8 mouse cellular contexts compared by ENCODE assay signal in genomic region chr15:78449694-78450418, GRCm38 (mm10). TPM values are rescaled to one million over a fixed set of nuclear protein-coding genes. Genes with fewer than 3 reads are reported as not detected.
DNase-seq lines count a peak whose midpoint lies in the region; ATAC-seq and TF ChIP-seq lines count a peak whose summit lies in the region.

No protein-coding gene starts in this region.

- no peak for ATAC-seq in kidney, postnatal 0 days (replicated peaks; ENCODE audit: low FRiP score, low read depth)
- ATAC-seq in CD4-positive, CD25-positive, alpha-beta regulatory T cell, adult 4 months: peak; percentile 75
- ATAC-seq in liver, embryonic 12.5 days: peak; percentile 60
- no peak for ATAC-seq in neural tube, embryonic 15.5 days (ENCODE audit: low FRiP score)

- H3K9me3 ChIP-seq in kidney, postnatal 0 days (replicated peaks; ENCODE audit: low read length): no peaks in the 10 kb centered on the region
- H3K9me3 ChIP-seq in heart, embryonic 10.5 days: no peaks in the 10 kb centered on the region
- no peaks in the 10 kb centered on the region for H3K9me3 ChIP-seq in liver, embryonic 12.5 days (replicated peaks)
- H3K9me3 ChIP-seq in neural tube, embryonic 15.5 days (replicated peaks): no peaks in the 10 kb centered on the region

- 28% methylated on average over 7 of the region's 7 CpGs for WGBS in kidney, postnatal 0 days
- 23% methylated on average over 7 of the region's 7 CpGs for WGBS in heart, embryonic 10.5 days
- WGBS in liver, embryonic 12.5 days (ENCODE audit: insufficient replicate concordance): 19% methylated on average over 7 of the region's 7 CpGs
- WGBS in neural tube, embryonic 15.5 days: 22% methylated on average over 7 of the region's 7 CpGs

- H3K27ac ChIP-seq in kidney, postnatal 0 days: 0 out of 2 replicates have a peak overlapping the region, but pooled peaks have one; percentile 20
- peak overlapping the region; percentile 89 for H3K27ac ChIP-seq in heart, embryonic 10.5 days
- peak overlapping the region; percentile 75 for H3K27ac ChIP-seq in liver, embryonic 12.5 days
- peak overlapping the region; percentile 35 for H3K27ac ChIP-seq in neural tube, embryonic 15.5 days (replicated peaks)

- peak; percentile 49 for DNase-seq in kidney, postnatal 0 days (ENCODE audit: low spot score)
- DNase-seq in kidney, adult 18-20 months: no peak
- peak; percentile 91 for DNase-seq in brain, adult 2 months (ENCODE audit: low read depth, low spot score)
- peak; percentile 86 for DNase-seq in heart, embryonic 10.5 days (ENCODE audit: low spot score)
- no peak for DNase-seq in layer of hippocampus, postnatal 36 days

- no peak overlapping the region for H3K4me2 ChIP-seq in kidney, postnatal 0 days (ENCODE audit: low read length)
- peak overlapping the region; percentile 32; the same call in 1 of the 2 replicates for H3K4me2 ChIP-seq in liver, embryonic 12.5 days
- H3K4me2 ChIP-seq in neural tube, embryonic 15.5 days: no peak overlapping the region

- no peaks in the 10 kb centered on the region for H3K4me1 ChIP-seq in kidney, postnatal 0 days (replicated peaks; ENCODE audit: insufficient read depth, low read length)
- H3K4me1 ChIP-seq in heart, embryonic 10.5 days: peaks cover 31% of the 10 kb centered on the region
- H3K4me1 ChIP-seq in liver, embryonic 12.5 days: peaks cover 44% of the 10 kb centered on the region
- peaks cover 22% of the 10 kb centered on the region for H3K4me1 ChIP-seq in neural tube, embryonic 15.5 days

- H3K9ac ChIP-seq in kidney, postnatal 0 days (ENCODE audit: low read depth, low read length): no peak overlapping the region
- peak overlapping the region; percentile 45; the same call in 1 of the 2 replicates for H3K9ac ChIP-seq in liver, embryonic 12.5 days
- 0 out of 2 replicates have a peak overlapping the region, but pooled peaks have one; percentile 20 for H3K9ac ChIP-seq in neural tube, embryonic 15.5 days (replicated peaks)

- no peaks in the 10 kb centered on the region for H3K27me3 ChIP-seq in kidney, postnatal 0 days (ENCODE audit: insufficient read depth, low read length)
- H3K27me3 ChIP-seq in heart, embryonic 10.5 days (ENCODE audit: insufficient read depth, poor library complexity, severe bottlenecking): peaks cover 6% of the 10 kb centered on the region; the same call in 1 of the 2 replicates
- H3K27me3 ChIP-seq in liver, embryonic 12.5 days (replicated peaks): peaks cover 7% of the 10 kb centered on the region; the same call in 1 of the 2 replicates
- no peaks in the 10 kb centered on the region for H3K27me3 ChIP-seq in neural tube, embryonic 15.5 days (replicated peaks)

- H3K4me3 ChIP-seq in kidney, postnatal 0 days (replicated peaks; ENCODE audit: low read depth, low read length): no peak overlapping the region
- no peak overlapping the region for H3K4me3 ChIP-seq in heart, embryonic 10.5 days
- H3K4me3 ChIP-seq in liver, embryonic 12.5 days: no peak overlapping the region
- H3K4me3 ChIP-seq in neural tube, embryonic 15.5 days (replicated peaks): no peak overlapping the region

- no peak for TF ChIP-seq CTCF in kidney, postnatal 0 days (IDR thresholded peaks at IDR 0.05; ENCODE audit: low read depth)

- no peaks in the 10 kb centered on the region for H3K36me3 ChIP-seq in kidney, postnatal 0 days (ENCODE audit: insufficient read depth, low read length)
- no peaks in the 10 kb centered on the region for H3K36me3 ChIP-seq in heart, embryonic 10.5 days
- no peaks in the 10 kb centered on the region for H3K36me3 ChIP-seq in liver, embryonic 12.5 days
- no peaks in the 10 kb centered on the region for H3K36me3 ChIP-seq in neural tube, embryonic 15.5 days

RNA-seq across cellular contexts. Expression of gene Tmprss6, which starts 18.6 kb away (rescaled TPM):
- 0.10 and 0.24 TPM in 2 replicates for polyA plus RNA-seq in kidney, postnatal 0 days (2015; fragmentation: Nextera tagmentation; extraction: Ambion mirVana)
- polyA plus RNA-seq in CD4-positive, CD25-positive, alpha-beta regulatory T cell, adult 4 months (2017; shearing (Covaris generic)): not detected
- 0.06 and 1.7 TPM in 2 replicates for polyA plus RNA-seq in heart, embryonic 10.5 days (2016; fragmentation: Nextera tagmentation; extraction: Ambion mirVana)
- 5.9 and 6.7 TPM in 2 replicates for polyA plus RNA-seq in liver, embryonic 12.5 days (2016; fragmentation: Nextera tagmentation; extraction: Ambion mirVana)
- 0.05 and 0.69 TPM in 2 replicates for polyA plus RNA-seq in neural tube, embryonic 15.5 days (2015; fragmentation: Nextera tagmentation; extraction: Ambion mirVana)
- 1 to 10 TPM; 3.7 to 5.0 TPM for total RNA-seq in layer of hippocampus, postnatal 36 days (2021)

RNA-seq across cellular contexts. Expression of gene Kctd17, which starts 21.5 kb away (rescaled TPM):
- 44.8 and 47.8 TPM in 2 replicates for polyA plus RNA-seq in kidney, postnatal 0 days (2015; fragmentation: Nextera tagmentation; extraction: Ambion mirVana)
- 1 to 10 TPM; 5.1 to 5.5 TPM for polyA plus RNA-seq in CD4-positive, CD25-positive, alpha-beta regulatory T cell, adult 4 months (2017; shearing (Covaris generic))
- 23.0 and 30.3 TPM in 2 replicates for polyA plus RNA-seq in heart, embryonic 10.5 days (2016; fragmentation: Nextera tagmentation; extraction: Ambion mirVana)
- 7.6 and 8.8 TPM in 2 replicates for polyA plus RNA-seq in liver, embryonic 12.5 days (2016; fragmentation: Nextera tagmentation; extraction: Ambion mirVana)
- 141 and 158 TPM in 2 replicates for polyA plus RNA-seq in neural tube, embryonic 15.5 days (2015; fragmentation: Nextera tagmentation; extraction: Ambion mirVana)
- total RNA-seq in layer of hippocampus, postnatal 36 days (2021): 100 to 1,000 TPM; 248 TPM

RNA-seq across cellular contexts. Expression of gene Mpst, which starts 43.6 kb away (rescaled TPM):
- 3.0 and 4.6 TPM in 2 replicates for polyA plus RNA-seq in kidney, postnatal 0 days (2015; fragmentation: Nextera tagmentation; extraction: Ambion mirVana)
- polyA plus RNA-seq in CD4-positive, CD25-positive, alpha-beta regulatory T cell, adult 4 months (2017; shearing (Covaris generic)): 1 to 10 TPM; 1.2 to 5.7 TPM
- polyA plus RNA-seq in heart, embryonic 10.5 days (2016; fragmentation: Nextera tagmentation; extraction: Ambion mirVana): 0.75 and 1.4 TPM in 2 replicates
- 3.5 and 4.8 TPM in 2 replicates for polyA plus RNA-seq in liver, embryonic 12.5 days (2016; fragmentation: Nextera tagmentation; extraction: Ambion mirVana)
- polyA plus RNA-seq in neural tube, embryonic 15.5 days (2015; fragmentation: Nextera tagmentation; extraction: Ambion mirVana): 3.2 and 3.8 TPM in 2 replicates
- total RNA-seq in layer of hippocampus, postnatal 36 days (2021): 10 to 100 TPM; 24.6 to 30.7 TPM

RNA-seq across cellular contexts. Expression of gene Tst, which starts 44.1 kb away (rescaled TPM):
- polyA plus RNA-seq in kidney, postnatal 0 days (2015; fragmentation: Nextera tagmentation; extraction: Ambion mirVana): 128 and 131 TPM in 2 replicates
- 1 to 10 TPM; 1.6 to 2.8 TPM for polyA plus RNA-seq in CD4-positive, CD25-positive, alpha-beta regulatory T cell, adult 4 months (2017; shearing (Covaris generic))
- 9.5 and 25.6 TPM in 2 replicates for polyA plus RNA-seq in heart, embryonic 10.5 days (2016; fragmentation: Nextera tagmentation; extraction: Ambion mirVana)
- 84.9 and 92.8 TPM in 2 replicates for polyA plus RNA-seq in liver, embryonic 12.5 days (2016; fragmentation: Nextera tagmentation; extraction: Ambion mirVana)
- 16.9 and 37.0 TPM in 2 replicates for polyA plus RNA-seq in neural tube, embryonic 15.5 days (2015; fragmentation: Nextera tagmentation; extraction: Ambion mirVana)
- 10 to 100 TPM; 37.7 to 40.9 TPM for total RNA-seq in layer of hippocampus, postnatal 36 days (2021)

RNA-seq across cellular contexts. Expression of gene Il2rb, which starts 45.2 kb away (rescaled TPM):
- 0.55 and 1.1 TPM in 2 replicates for polyA plus RNA-seq in kidney, postnatal 0 days (2015; fragmentation: Nextera tagmentation; extraction: Ambion mirVana)
- 100 to 1,000 TPM; 529 to 771 TPM for polyA plus RNA-seq in CD4-positive, CD25-positive, alpha-beta regulatory T cell, adult 4 months (2017; shearing (Covaris generic))
- polyA plus RNA-seq in heart, embryonic 10.5 days (2016; fragmentation: Nextera tagmentation; extraction: Ambion mirVana): not detected in 2 replicates
- polyA plus RNA-seq in liver, embryonic 12.5 days (2016; fragmentation: Nextera tagmentation; extraction: Ambion mirVana): 0.11 and 0.15 TPM in 2 replicates
- 0.12 and 2.8 TPM in 2 replicates for polyA plus RNA-seq in neural tube, embryonic 15.5 days (2015; fragmentation: Nextera tagmentation; extraction: Ambion mirVana)
- total RNA-seq in layer of hippocampus, postnatal 36 days (2021): under 1 TPM; 0.17 to 0.18 TPM

Comparison
In these comparisons a context has a peak if more than half of its experiments do, and no peak if none do; other contexts are left out.
1. DNase-seq: peak in kidney, postnatal 0 days (single experiment), brain, adult 2 months (single experiment) and heart, embryonic 10.5 days (single experiment); none in kidney, adult 18-20 months (single experiment) and layer of hippocampus, postnatal 36 days (0 of 2).
2. ATAC-seq: peak in CD4-positive, CD25-positive, alpha-beta regulatory T cell, adult 4 months (single experiment) and liver, embryonic 12.5 days (single experiment); none in kidney, postnatal 0 days (single experiment) and neural tube, embryonic 15.5 days (single experiment).
3. H3K27ac ChIP-seq: peak in every context shown above with its lines; median percentile 89 in heart, embryonic 10.5 days; 75 in liver, embryonic 12.5 days; 35 in neural tube, embryonic 15.5 days; 20 in kidney, postnatal 0 days.